In genomic region chr3:152497084-152497483, GRCm38 (mm10) we compare ENCODE assay signal across 27 mouse cellular contexts.
"Had no signal": no experiment of that assay in that cellular context is flagged by ENCODE, and none has a peak within 500 bp of the region (broad histone marks: within the 10 kb centered on the region; RNA-seq: fewer than 3 reads in every experiment).

No protein-coding gene starts in this region.

- ATAC-seq: forebrain, embryonic 13.5 days; forebrain, embryonic 14.5 days; forebrain, embryonic 15.5 days; forebrain, embryonic 16.5 days; forebrain, postnatal 0 days had no signal

- H3K4me2 ChIP-seq: embryonic facial prominence, embryonic 12.5 days; embryonic facial prominence, embryonic 13.5 days; embryonic facial prominence, embryonic 15.5 days; forebrain, embryonic 12.5 days; forebrain, embryonic 13.5 days; forebrain, embryonic 15.5 days had no signal

- H3K9ac ChIP-seq: embryonic facial prominence, embryonic 12.5 days; embryonic facial prominence, embryonic 13.5 days; embryonic facial prominence, embryonic 15.5 days; forebrain, embryonic 12.5 days; forebrain, embryonic 13.5 days; forebrain, embryonic 15.5 days; forebrain, postnatal 0 days had no signal

- H3K27ac ChIP-seq: embryonic facial prominence, embryonic 10.5 days; embryonic facial prominence, embryonic 12.5 days; embryonic facial prominence, embryonic 13.5 days; embryonic facial prominence, embryonic 15.5 days; forebrain, embryonic 10.5 days; forebrain, embryonic 12.5 days; forebrain, embryonic 13.5 days; forebrain, embryonic 15.5 days; heart, adult 2 months had no signal

- H3K9me3 ChIP-seq: embryonic facial prominence, embryonic 10.5 days; embryonic facial prominence, embryonic 12.5 days; embryonic facial prominence, embryonic 13.5 days; embryonic facial prominence, embryonic 15.5 days; forebrain, embryonic 10.5 days; forebrain, embryonic 12.5 days; forebrain, embryonic 13.5 days; forebrain, embryonic 15.5 days had no signal

- DNase-seq: cerebellum, adult 2 months; cerebellum, adult 8-10 months; cerebellum, adult 9-10 months; cerebellum, adult 9-11 months; cerebellum, postnatal 10 days; cerebellum, postnatal 14 days; cerebellum, postnatal 25 days; cerebellum, postnatal 36 days; embryo, embryonic 11 days; forebrain, postnatal 0 days; gastrocnemius, postnatal 10 days; gastrocnemius, postnatal 14 days; gastrocnemius, postnatal 25 days; gastrocnemius, postnatal 36 days; heart, adult 18-20 months; heart, adult 2 months had no signal

- H3K4me3 ChIP-seq: embryonic facial prominence, embryonic 10.5 days; embryonic facial prominence, embryonic 12.5 days; embryonic facial prominence, embryonic 13.5 days; embryonic facial prominence, embryonic 15.5 days; erythroblast, embryonic 14.5 days; forebrain, embryonic 10.5 days; forebrain, embryonic 12.5 days; forebrain, embryonic 13.5 days; forebrain, embryonic 15.5 days; heart, adult 2 months had no signal

- H3K27me3 ChIP-seq: embryonic facial prominence, embryonic 12.5 days; embryonic facial prominence, embryonic 13.5 days; embryonic facial prominence, embryonic 15.5 days; forebrain, embryonic 12.5 days; forebrain, embryonic 13.5 days; forebrain, embryonic 15.5 days had no signal

- H3K36me3 ChIP-seq: embryonic facial prominence, embryonic 10.5 days; embryonic facial prominence, embryonic 12.5 days; embryonic facial prominence, embryonic 13.5 days; embryonic facial prominence, embryonic 15.5 days; forebrain, embryonic 10.5 days; forebrain, embryonic 12.5 days; forebrain, embryonic 15.5 days had no signal

- H3K4me1 ChIP-seq: embryonic facial prominence, embryonic 13.5 days; embryonic facial prominence, embryonic 15.5 days had no signal
